Mouse (Mus musculus) activated CD4-positive, CD25-positive, alpha-beta regulatory T cell, adult 4 months (primary cell): ENCODE results near the gene Stx6. TPM values are rescaled to one million over a fixed set of nuclear protein-coding genes. Genes with fewer than 3 reads are reported as not detected.

Experiments
- ATAC-seq: one replicate; pipeline ENCODE4 v1.8.0; 2017
- polyA plus RNA-seq, 2 experiments: library from polyadenylated mRNA; unstranded; fragments of 100-300 nt; shearing (Covaris generic); gene quantifications; one replicate each; pipeline ENCODE4 v1.2.1; 2017

Gene Stx6
- polyA plus RNA-seq, 2 experiments from 2014 or later, result 49.7 to 56.1 TPM

DNA sequence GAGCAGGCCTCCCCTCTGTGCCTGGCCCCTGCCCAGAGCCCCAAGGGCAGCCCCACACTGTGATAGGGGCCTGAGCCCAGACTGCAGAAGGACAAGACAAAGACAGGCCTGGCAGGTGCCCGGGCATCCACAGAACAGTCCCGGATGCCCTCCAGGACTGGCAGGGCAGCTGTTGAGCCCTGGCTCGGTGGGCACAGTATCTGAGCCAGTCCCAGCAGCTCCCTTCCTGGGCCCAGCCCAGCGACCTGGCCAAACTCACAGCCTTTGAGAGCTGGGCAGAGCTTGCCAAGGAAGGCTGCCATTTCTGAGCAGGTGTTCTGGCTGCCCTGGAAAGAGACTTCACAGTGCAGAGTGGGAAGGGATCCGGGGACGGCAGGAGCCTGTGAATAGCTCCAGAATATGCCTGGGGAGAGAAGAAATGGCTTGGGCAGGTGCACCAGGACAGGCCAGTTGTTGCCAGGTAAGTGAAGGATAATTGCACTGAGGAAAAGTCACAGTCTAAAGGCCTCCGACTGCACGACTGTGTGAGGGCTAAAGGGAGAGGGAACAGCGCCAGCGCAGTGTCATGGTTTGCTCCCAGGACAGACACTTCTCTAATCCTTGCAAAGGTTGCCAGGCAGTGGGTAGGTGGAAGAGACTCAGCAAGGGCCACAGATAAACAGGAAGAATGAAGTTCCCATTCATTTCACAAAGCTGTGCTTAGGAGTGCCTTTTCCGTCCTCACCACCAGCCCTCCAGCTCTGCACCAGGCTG, 51.7 kb downstream of the Stx6 start:
- ATAC-seq, result no peak

GRCm38 (mm10) chr1:155211017-155211416, 52.5 kb downstream of the Stx6 start:
- ATAC-seq, result no peak

- ATAC-seq, result no peak
These were observed 53.6 kb downstream of the Stx6 start for GRCm38 (mm10) chr1:155212081-155212480.

DNA sequence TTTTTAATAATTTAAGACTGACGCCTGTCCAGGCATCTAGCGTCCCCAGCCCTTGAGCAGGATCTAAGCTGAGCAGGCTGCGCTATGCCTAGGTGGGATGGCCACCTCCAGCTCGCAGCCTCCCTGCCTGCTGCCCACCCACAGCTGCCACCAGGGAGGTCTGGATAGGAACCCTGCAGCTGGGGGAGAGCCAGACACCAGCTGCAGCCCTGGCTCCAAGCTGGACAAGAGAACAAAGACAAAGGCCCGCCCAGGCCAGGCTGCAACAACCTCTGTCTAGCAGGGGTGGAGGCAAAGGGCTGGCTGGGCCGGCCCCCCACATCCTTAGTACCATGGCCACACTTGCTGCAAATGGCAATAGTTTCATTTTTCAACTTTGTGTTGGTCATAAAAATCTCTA, 54.0 kb downstream of the Stx6 start:
- ATAC-seq, result no peak

- ATAC-seq, result no peak
These were observed 54.6 kb downstream of the Stx6 start for GRCm38 (mm10) chr1:155212936-155213774.

GRCm38 (mm10) chr1:155213912-155214311, 55.4 kb downstream of the Stx6 start:
- no peak for ATAC-seq

- ATAC-seq, result no peak
These were observed 56.7 kb downstream of the Stx6 start for GRCm38 (mm10) chr1:155215066-155215764.

DNA sequence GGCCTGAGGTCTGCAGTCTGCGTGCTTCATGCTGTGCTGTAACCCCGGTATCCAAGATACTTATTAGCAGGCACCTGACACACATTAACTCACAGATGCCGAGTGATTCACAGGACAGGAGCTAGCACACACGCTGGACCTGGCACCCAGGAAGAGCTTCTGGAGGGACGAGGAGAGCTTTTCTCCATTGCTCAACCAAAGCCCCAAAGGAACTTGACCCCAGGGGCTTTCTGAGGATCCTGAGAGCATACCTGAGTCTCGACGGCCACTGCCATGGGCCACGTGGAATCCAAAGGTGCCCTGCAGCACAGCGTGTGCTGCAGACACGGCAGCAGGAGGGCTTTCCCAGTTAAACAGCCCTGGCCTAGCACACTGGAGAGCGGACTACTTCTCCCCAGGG, 57.8 kb downstream of the Stx6 start:
- ATAC-seq, result no peak

GRCm38 (mm10) chr1:155216844-155217243, 58.3 kb downstream of the Stx6 start:
- no peak for ATAC-seq

GRCm38 (mm10) chr1:155217865-155218541, 59.5 kb downstream of the Stx6 start:
- peak; percentile 29 for ATAC-seq

DNA sequence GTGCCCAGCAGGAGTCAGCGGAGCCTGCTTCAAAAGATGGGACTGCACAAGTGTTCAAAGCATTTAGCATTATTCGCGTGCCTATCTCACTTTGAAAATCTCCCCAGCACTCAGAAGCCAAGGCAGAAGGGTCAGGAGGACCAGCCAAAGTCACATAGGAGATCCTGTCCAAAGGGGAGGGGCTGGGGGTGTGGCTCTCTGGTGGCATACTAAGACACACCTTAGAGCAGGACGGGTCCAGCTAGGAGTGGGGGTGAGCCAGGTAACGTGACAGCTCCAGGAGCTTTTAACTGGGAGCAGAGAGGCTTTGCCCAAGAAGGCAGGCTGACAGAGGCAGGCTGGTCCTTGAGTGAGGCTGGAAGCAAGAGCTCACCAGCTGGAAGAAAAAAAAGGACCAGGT, 60.4 kb downstream of the Stx6 start:
- no peak for ATAC-seq

- no peak for ATAC-seq
These were observed 63.7 kb downstream of the Stx6 start for GRCm38 (mm10) chr1:155222101-155222669.

DNA sequence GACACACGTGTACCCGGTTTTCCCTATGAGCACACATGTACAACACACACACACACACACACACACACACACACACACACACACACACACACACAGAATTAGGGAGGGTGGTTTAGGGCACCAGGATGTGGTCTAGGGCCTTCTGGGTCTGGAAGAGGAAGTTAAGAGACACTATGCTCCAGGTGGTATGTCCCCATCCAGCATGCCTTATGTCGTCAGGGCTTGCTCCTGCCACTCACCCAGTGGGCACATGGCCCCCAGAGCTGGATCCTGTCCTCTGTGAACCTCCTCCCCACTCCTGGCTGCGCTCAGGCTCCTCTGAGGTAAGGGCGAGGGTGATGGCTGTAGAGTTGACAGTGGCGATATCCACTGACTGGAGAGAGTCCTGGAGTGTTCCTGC, 64.5 kb downstream of the Stx6 start:
- peak; percentile 72 for ATAC-seq

- ATAC-seq, result peak; percentile 71
These were observed 65.5 kb downstream of the Stx6 start for GRCm38 (mm10) chr1:155223849-155224554.

DNA sequence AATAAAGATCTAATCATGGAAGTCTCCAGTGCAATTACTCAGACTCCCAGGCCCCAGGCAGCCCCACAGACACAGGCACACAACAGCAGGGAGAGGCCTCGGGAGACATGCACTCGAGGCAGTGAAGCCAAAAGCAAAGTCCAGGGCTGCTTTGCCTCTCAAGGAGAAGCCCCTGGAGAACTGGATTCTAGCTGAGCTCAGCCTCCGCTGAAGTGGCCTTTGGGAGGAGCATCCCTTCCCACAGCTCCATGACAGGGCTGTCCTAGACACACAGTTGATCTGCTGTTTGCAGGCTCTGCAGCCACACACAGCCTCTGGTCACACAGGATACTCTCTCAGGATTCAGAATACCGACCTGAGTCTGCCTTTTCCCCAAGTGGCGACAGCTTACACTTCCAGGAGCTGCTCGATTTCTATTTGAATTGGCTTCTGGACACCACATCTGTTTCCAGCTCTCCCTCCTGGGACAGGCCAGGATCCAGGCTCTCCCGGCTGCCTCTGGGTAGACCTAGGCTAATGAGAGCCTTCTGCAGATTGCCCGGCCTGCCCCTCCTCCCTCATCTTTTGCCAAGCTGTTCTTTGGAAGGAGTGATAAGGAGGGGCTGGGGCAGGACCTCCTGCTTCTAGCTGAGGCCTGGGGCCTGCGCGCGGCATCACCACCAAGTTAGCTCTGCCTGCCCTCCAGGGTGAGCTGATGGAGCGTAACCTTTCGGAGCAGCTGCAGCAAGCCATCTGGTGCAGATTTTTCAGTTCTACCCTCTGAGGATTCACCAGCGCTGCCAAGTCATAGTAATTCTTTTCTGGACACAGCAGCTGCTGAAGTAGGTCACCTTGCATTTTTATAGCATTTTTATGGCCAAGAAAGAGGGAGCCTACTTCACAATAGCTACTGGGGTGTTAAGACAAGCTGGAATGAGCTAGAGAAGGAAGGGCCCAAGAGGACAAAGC, 71.2 kb downstream of the Stx6 start:
- ATAC-seq, result no peak

GRCm38 (mm10) chr1:155232385-155232784, 73.9 kb downstream of the Stx6 start:
- no peak for ATAC-seq

GRCm38 (mm10) chr1:155232786-155233185, 74.3 kb downstream of the Stx6 start:
- ATAC-seq, result no peak

GRCm38 (mm10) chr1:155233378-155233777, 74.9 kb downstream of the Stx6 start:
- ATAC-seq, result no peak

- ATAC-seq, result no peak
These were observed 75.6 kb downstream of the Stx6 start for GRCm38 (mm10) chr1:155233931-155234607.

- ATAC-seq, result no peak
These were observed 77.1 kb downstream of the Stx6 start for GRCm38 (mm10) chr1:155235641-155236040.
